Mouse (Mus musculus) cerebellum, postnatal 4 days (tissue): Measurements from ENCODE around the gene Fam171b.

Experiments
- DNase-seq, 2 experiments: peaks; one replicate each; pipeline ENCODE4 v3.0.0; 2022; ENCODE audit warnings: low spot score in 2 of 2, mixed read lengths in 1 of 2

Gene Fam171b

DNA sequence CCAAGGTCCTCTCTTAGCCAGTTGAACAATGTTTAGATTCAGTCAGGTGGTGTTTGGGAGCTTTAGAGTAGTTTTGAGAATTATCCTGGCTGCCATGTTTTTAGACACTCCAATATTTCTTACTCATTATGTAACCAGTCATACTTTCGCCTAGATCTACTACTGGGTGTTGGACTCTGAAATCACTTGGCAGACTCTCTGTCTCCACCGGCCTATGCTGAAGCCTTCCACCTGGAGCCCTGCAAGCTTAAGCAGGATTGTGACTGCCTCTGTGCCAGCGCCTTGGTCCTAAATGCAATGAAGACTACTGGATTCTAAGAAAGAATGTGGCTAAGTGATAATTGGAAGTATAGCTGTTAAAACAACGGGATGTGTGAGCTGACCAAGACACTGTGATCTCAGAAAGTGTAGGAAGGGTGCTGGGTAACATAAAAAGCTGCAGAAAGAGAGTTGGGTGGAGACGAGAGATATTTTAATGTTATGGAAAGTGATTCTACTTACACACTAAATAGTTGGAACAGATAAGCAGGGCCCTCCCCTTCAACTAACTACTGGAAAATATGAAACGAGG lies 71.5 kb downstream of the Fam171b start:
- no peak for DNase-seq

DNA sequence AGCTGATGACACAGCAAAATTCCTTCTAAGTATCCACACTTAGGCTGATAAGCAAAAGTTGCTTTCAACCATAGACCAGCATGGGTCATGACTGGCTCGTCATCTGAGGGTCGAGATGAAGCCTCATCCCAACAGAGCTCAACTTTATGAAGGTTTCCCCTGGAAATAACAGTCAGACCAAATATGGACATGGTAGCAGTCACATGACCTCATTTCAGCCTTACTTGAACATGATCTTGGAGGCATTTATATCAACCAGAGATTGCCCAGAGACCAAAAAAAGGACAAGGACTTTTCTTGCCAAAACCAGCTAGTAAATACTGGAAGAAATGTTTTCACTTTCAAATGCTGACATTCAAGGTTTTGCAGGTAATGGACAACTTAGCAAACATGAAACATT lies 81.3 kb downstream of the Fam171b start:
- no peak for DNase-seq

DNA sequence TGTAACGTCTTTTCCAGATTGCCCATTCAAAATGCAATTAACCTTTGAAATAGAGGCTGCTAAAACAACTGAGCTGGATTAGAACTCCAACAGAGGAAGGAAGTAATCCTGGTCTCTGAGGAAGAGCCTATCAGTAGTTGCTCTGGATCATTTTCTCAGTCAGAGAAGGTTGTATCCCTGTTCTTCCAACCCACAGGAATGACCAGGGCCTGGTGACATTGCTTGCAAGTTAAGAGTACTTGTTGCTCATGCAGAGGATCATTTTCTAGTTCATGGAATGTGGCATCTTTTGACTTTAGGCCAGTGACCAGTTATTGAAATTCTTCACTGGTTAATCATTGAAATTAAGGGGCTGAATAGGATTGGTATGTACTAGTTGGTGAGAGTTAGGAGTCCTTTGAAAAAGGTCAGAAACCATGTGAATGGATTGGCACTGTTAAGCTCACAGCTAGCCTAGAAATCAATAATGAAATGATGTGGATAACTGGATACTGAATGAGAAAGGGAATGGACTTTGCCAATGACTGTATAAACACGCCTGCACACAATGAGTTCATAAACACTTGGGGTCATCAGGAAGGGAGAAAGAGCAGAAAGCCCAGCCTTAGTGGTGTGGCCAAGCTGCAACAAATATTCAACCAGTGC lies 89.6 kb downstream of the Fam171b start:
- DNase-seq: no peak

DNA sequence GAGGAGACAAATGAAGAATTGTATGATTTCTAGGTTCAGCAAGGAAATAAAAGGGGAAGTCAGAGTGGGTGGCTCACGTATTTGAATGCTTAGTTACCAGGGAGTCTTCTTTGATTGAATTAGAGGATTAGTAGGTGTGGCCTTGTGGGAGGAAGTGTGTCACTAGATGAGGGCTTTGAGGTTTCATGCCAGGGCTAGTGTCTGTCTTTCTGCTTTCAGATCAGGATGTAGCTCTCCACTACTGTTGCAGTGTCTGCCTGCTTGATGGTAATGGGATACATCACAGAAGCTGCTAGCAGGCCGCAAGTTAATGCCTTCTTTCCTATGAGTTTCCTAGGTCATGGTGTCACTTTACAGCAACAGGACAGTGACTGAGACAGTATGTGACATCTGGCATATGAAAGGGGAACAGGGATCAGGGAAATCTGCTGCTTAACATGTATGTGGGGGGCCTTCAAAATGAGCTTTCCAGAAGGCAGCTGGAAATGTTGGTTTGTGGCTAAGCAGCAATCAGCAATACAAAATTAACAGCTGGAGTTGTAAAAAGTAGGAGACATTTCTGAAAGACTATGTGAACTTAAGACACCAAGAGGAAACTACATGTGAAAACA lies 117.1 kb downstream of the Fam171b start:
- DNase-seq: no peak
